Comparison of ENCODE assay signal across 8 mouse cellular contexts in genomic region chr13:95548291-95548789, GRCm38 (mm10). TPM values are rescaled to one million over a fixed set of nuclear protein-coding genes. Genes with fewer than 3 reads are reported as not detected.
A peak's percentile ranks its signal among the peaks of the same experiment; 100 is the strongest.
DNase-seq lines count a peak whose midpoint lies in the region; ATAC-seq lines count a peak whose summit lies in the region.

No protein-coding gene starts in this region.

- no peaks in the 10 kb centered on the region for H3K27me3 ChIP-seq in forebrain, embryonic 11.5 days (ENCODE audit: control insufficient read depth, insufficient read depth, low read length)
- H3K27me3 ChIP-seq in limb, embryonic 12.5 days = peaks cover 8% of the 10 kb centered on the region; the same call in 1 of the 2 replicates
- no peaks in the 10 kb centered on the region for H3K27me3 ChIP-seq in midbrain, embryonic 16.5 days (ENCODE audit: control insufficient read depth, insufficient read depth, low read depth, low read length)

- WGBS in forebrain, embryonic 11.5 days = 31% methylated on average over 20 of the region's 20 CpGs
- 9% methylated on average over 20 of the region's 20 CpGs for WGBS in limb, embryonic 12.5 days
- 23% methylated on average over 20 of the region's 20 CpGs for WGBS in midbrain, embryonic 16.5 days

- peak; percentile 10 for DNase-seq in adrenal gland, adult 2 months
- no peak for DNase-seq in adrenal gland, postnatal 4 days (ENCODE audit: low spot score in 2 of 2)
- DNase-seq in forebrain, embryonic 11.5 days (ENCODE audit: low spot score) = peak; percentile 62
- peak; percentile 60 to 63 for DNase-seq in heart, postnatal 10 days
- no peak for DNase-seq in layer of hippocampus, postnatal 14 days (ENCODE audit: low spot score in 2 of 2)
- no peak for DNase-seq in cerebellum, postnatal 14 days

- H3K4me1 ChIP-seq in forebrain, embryonic 11.5 days (replicated peaks; ENCODE audit: control insufficient read depth, insufficient read depth, low read length) = peaks cover 3% of the 10 kb centered on the region
- H3K4me1 ChIP-seq in limb, embryonic 12.5 days (replicated peaks) = peaks cover 27% of the 10 kb centered on the region
- peaks cover 26% of the 10 kb centered on the region for H3K4me1 ChIP-seq in midbrain, embryonic 16.5 days (ENCODE audit: control insufficient read depth, insufficient read depth, low read length)

- H3K36me3 ChIP-seq in forebrain, embryonic 11.5 days (ENCODE audit: control insufficient read depth, insufficient read depth, low read length) = no peaks in the 10 kb centered on the region
- H3K36me3 ChIP-seq in limb, embryonic 12.5 days = no peaks in the 10 kb centered on the region
- no peaks in the 10 kb centered on the region for H3K36me3 ChIP-seq in midbrain, embryonic 16.5 days (ENCODE audit: control insufficient read depth, insufficient read depth, low read length)

- H3K9me3 ChIP-seq in forebrain, embryonic 11.5 days (ENCODE audit: control insufficient read depth, low read length) = no peaks in the 10 kb centered on the region
- no peaks in the 10 kb centered on the region for H3K9me3 ChIP-seq in limb, embryonic 12.5 days
- no peaks in the 10 kb centered on the region; the same call in 1 of the 2 replicates for H3K9me3 ChIP-seq in midbrain, embryonic 16.5 days (replicated peaks; ENCODE audit: control insufficient read depth, low read length, poor library complexity, severe bottlenecking)

- peak; percentile 30; the same call in 1 of the 2 replicates for ATAC-seq in forebrain, embryonic 11.5 days (replicated peaks; ENCODE audit: low FRiP score)
- ATAC-seq in limb, embryonic 12.5 days (ENCODE audit: insufficient number of reproducible peaks, insufficient read depth, low FRiP score, low TSS enrichment, low read depth) = 0 out of 2 replicates have a peak, but pooled peaks have one; percentile 60
- ATAC-seq in midbrain, embryonic 16.5 days = no peak

- H3K9ac ChIP-seq in forebrain, embryonic 11.5 days (ENCODE audit: low read length) = no peak overlapping the region
- no peak overlapping the region for H3K9ac ChIP-seq in limb, embryonic 12.5 days (replicated peaks)
- no peak overlapping the region for H3K9ac ChIP-seq in midbrain, embryonic 16.5 days (ENCODE audit: low read depth, low read length)

- H3K27ac ChIP-seq in forebrain, embryonic 11.5 days (ENCODE audit: low read depth, low read length) = no peak overlapping the region
- H3K27ac ChIP-seq in limb, embryonic 12.5 days = peak overlapping the region; percentile 64
- H3K27ac ChIP-seq in midbrain, embryonic 16.5 days (ENCODE audit: low read length) = no peak overlapping the region

- H3K4me3 ChIP-seq in forebrain, embryonic 11.5 days (ENCODE audit: low read depth, low read length) = no peak overlapping the region
- H3K4me3 ChIP-seq in limb, embryonic 12.5 days (replicated peaks) = peak overlapping the region; percentile 22
- no peak overlapping the region for H3K4me3 ChIP-seq in midbrain, embryonic 16.5 days (ENCODE audit: low read depth, low read length)

- peak overlapping the region; percentile 28; the same call in 1 of the 2 replicates for H3K4me2 ChIP-seq in forebrain, embryonic 11.5 days (ENCODE audit: low read depth, low read length, severe bottlenecking)
- H3K4me2 ChIP-seq in limb, embryonic 12.5 days = peak overlapping the region; percentile 53
- peak overlapping the region; percentile 45 for H3K4me2 ChIP-seq in midbrain, embryonic 16.5 days (ENCODE audit: low read length)

- intact Hi-C loops in heart, postnatal 10 days (cut with DNase I) = no loop called here

RNA-seq across cellular contexts. Expression of gene F2rl1, which starts 23.3 kb away (rescaled TPM):
- total RNA-seq in adrenal gland, adult 2 months (2021) = under 1 TPM; 0.17 to 0.20 TPM
- polyA plus RNA-seq in adrenal gland, adult 2 months (2012; rRNA removed) = 0.12 and 0.28 TPM in 2 replicates
- 1 to 10 TPM in 1 of 2 experiments, under 1 TPM in 1; 0.42 to 3.1 TPM for total RNA-seq in adrenal gland, postnatal 4 days (2021)
- 0.12 TPM in 1 of 2 replicates, not detected in the other for polyA plus RNA-seq in forebrain, embryonic 11.5 days (2014; fragmentation: Nextera tagmentation; extraction: Ambion mirVana)
- total RNA-seq in heart, postnatal 10 days (2021) = 1 to 10 TPM in 1 of 2 experiments, under 1 TPM in 1; 0.96 to 1.0 TPM
- polyA plus RNA-seq in limb, embryonic 12.5 days (2016; fragmentation: Nextera tagmentation; extraction: Ambion mirVana) = 0.08 and 0.11 TPM in 2 replicates
- 0.09 and 0.26 TPM in 2 replicates for polyA plus RNA-seq in midbrain, embryonic 16.5 days (2015; fragmentation: Nextera tagmentation; extraction: Ambion mirVana)
- total RNA-seq in layer of hippocampus, postnatal 14 days (2021) = under 1 TPM; 0.19 to 0.35 TPM

Comparison
In these comparisons a context has a peak if more than half of its experiments do, and no peak if none do; other contexts are left out.
1. DNase-seq: peak in adrenal gland, adult 2 months (single experiment), forebrain, embryonic 11.5 days (single experiment) and heart, postnatal 10 days (2 of 2); none in adrenal gland, postnatal 4 days (0 of 2), layer of hippocampus, postnatal 14 days (0 of 2) and cerebellum, postnatal 14 days (0 of 2).
2. Peak in every context shown above with its lines, with median percentiles within 50 percentile points of each other: H3K4me2 ChIP-seq.